Mouse (Mus musculus) cerebellum, postnatal 36 days (tissue): ENCODE data around the gene Pithd1.
"Not testable (repeated sequence)": the region's sequence is repeated elsewhere in the genome, so short reads cannot be mapped to it uniquely, and the experiment has no call there.

ENCODE experiments used
- DNase-seq, 2 experiments: peaks; one replicate each; pipeline ENCODE4 v3.0.0; 2021 to 2022; ENCODE audit warnings: mixed read lengths in 2 of 2

The Pithd1 gene

GRCm38 (mm10) chr4:135986301-135986942 is 642 bp downstream of the Pithd1 start:
- DNase-seq = peak in 1 of 2 experiments; percentile 27

DNA sequence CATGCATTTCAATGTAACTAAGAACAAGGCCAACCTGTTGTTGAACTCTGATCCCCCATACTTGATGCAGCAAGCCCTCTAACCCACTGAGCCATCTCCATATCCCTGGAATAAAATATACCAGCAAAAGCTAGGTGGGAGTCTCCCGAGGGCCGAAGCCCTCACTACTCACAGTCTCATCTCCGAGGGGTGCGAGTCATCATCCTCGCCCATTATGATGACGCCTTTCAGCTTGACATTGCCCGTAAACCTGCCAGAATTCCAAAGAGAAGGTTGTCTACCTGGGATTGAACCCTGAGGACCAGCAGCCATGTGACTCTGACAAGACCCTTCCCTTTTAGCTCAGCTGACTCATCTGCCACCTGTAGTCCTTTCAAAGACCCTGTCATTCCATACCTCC is 1.3 kb downstream of the Pithd1 start:
- no peak for DNase-seq

DNA sequence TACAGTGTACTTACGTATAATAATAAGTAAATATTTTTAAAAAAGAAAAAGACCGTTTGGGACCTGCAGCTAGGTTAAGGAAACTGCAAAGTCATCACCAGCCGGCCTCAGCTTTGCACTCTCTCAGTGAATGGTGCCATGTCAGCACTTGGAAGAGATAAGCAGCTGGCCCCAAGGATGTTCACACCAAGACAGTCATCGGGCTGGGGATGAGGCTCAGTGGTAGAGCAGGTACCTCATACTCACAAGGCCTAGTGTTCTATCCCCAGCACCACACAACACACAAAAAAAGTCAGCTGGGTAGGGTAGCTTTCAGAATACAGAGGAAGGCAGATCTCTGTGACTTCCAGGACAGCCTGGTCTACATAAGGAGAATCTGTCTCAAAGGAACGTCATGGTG is 1.9 kb downstream of the Pithd1 start:
- no peak for DNase-seq

GRCm38 (mm10) chr4:135984556-135984955 is 2.5 kb downstream of the Pithd1 start:
- DNase-seq = no peak

- peak in 1 of 2 experiments; percentile 59 for DNase-seq
Observed at GRCm38 (mm10) chr4:135981524-135982063, 5.5 kb downstream of the Pithd1 start.

- DNase-seq = not testable (repeated sequence)
Observed at GRCm38 (mm10) chr4:135980223-135980622, 6.8 kb downstream of the Pithd1 start.

- no peak for DNase-seq
Observed at GRCm38 (mm10) chr4:135976146-135976545, 10.9 kb downstream of the Pithd1 start.

DNA sequence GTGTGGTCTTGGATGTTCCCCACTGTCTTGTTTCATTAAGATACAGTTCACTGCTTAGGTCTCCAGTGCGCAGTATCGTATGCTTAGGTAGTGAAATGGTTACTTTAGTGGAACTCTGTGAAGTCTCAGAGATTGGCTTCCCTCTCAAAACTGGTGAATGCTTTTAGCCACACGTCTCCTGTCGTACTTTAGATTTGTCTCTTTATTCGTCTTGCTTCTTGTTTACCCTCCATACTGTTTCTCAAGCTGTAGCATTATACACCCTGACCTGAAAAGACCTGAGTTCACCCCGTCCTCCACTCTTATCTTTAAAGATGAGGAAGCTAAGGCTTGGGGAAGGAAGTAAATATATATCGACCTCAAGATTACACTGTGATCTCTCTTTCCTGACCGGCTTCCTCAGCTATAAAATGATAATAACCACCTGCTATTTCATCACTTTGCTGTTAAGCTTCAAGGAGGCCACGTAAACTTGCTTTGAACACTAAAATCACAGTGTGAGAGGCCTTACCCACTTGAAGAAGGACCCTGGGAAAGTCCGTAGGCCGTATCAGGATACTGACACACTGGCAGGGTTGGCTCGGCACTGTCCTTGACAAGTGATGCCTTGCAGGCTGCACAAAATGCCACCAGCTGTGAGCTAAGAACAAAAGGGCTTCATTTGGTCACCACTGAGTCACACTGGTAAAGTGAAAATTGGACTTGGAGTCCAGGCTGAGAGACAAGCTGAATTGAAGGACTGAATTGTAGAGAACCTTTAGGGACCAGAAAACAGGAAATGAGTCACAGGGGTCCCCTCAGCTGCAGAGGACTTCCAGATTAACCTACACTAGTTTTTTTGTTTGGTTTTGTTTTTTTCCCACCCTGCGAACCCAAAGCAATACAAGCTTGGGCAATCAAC is 13.9 kb downstream of the Pithd1 start:
- no peak for DNase-seq

DNA sequence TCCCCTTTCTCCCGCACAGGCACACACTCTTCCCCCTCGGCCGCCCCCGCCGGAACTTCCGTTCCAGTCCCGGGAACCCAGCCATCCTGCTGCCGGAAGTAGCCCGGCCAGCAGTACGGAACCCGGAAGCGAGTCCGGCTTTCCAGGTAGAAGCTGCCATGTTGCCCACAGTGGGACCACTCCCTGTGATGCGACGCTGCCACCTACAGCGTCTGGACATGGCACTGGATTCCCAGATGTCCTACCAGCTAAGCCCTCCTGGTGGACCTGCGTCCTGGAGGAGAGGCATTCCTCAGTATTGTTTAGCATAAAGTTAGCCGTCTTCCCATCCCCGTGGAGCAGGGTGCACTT is 14.5 kb downstream of the Pithd1 start, which contains the start of gene Lypla2:
TSS of gene Lypla2 (minus strand) at position 71 of the 351 bp plus-strand sequence.
- peak; percentile 87 to 90 for DNase-seq

DNA sequence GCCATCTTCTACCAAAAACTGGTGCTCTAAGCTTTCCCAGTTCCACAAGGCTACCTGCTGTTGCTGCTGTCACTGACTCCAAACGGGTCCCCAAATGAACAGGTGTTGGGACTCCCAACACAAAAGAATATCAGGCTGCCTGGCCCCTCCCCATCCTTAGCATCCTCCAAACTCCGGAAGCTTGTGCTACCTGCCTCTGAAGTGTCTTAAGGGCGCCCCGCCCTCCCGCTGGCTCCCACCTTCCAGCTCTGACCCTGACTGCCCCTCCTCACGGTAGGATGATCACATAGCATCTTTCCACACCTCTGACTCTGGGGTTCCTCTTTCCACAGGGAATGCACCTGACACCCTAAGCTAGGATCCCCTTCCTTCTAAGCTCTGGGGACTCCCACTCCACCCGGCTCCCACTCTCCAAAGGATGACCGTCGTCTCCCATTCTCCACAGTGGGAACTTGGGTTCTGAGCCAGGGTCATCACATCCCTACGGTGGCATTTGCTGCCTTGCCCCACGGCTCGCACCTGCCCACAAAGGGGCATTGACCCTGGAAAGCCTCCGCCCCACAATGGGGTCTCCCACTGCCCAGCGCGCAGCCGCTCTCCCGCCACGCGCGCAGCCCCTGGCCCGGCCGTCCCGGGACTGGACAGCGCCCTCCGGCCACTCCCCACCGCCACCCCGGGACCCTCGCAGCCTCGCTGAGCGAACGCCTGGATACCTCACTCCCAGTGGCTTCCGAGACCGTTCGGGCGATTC is 15.1 kb downstream of the Pithd1 start:
- DNase-seq = no peak

DNA sequence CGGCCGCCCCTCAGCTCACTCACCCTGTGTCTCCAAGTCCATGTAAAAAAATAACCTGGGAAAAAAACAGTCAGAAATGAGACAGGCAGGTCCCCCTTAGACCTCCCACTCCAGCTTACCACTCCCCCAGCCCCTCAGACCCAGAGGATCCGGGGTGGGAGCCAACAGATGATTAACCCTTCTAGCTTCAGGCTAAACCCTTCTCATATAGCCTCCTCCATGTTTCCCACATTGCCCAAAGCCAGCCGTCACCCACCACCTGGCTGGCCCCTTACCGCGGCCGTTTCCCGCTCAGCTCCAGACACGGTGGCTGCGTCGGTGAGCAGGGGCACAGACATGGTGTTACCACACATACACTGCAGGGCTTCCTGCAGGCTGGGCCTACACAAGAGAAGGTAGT is 16.5 kb downstream of the Pithd1 start:
- no peak for DNase-seq

- DNase-seq = no peak
Observed at GRCm38 (mm10) chr4:135969070-135969750, 17.9 kb downstream of the Pithd1 start.

DNA sequence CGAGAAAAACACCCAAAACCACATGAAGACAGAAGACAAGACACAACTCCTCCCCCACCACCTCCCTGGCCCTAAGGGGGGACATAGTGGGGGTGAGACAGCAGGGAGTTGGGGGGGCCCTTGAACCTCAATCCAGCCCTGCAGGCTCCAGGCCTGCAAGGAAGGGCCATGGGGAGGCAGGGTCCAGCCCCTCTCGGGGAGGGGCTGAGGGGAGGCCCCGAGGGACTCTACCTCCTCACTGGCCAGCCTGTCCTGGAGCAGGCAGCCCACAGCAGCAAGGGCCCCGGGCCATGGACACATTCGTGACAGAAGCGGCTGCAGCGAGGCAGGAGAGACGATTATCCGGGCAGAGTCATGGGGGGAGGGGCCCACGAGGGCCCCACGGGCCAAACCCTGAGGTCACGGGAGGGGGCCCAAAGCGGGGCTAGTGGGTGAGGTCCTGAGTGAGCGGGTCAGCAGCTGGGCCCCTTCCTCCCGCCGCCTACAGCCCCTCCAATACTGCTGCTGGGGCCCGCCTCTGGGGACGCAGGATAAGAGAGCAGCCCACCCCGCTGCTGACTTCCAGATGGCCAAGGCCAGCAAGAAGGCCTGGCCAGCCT is 18.7 kb downstream of the Pithd1 start:
- DNase-seq = no peak

- no peak for DNase-seq
Observed at GRCm38 (mm10) chr4:135967086-135967760, 19.8 kb downstream of the Pithd1 start.

GRCm38 (mm10) chr4:135966283-135966682 is 20.8 kb downstream of the Pithd1 start:
- no peak for DNase-seq

GRCm38 (mm10) chr4:135965113-135965512 is 22.0 kb downstream of the Pithd1 start:
- DNase-seq = no peak

GRCm38 (mm10) chr4:135964426-135964825 is 22.6 kb downstream of the Pithd1 start:
- DNase-seq = peak; percentile 49 to 56

- DNase-seq = peak; percentile 96 to 98
Observed at GRCm38 (mm10) chr4:135963457-135964193, 23.4 kb downstream of the Pithd1 start, which contains the start of gene Gale. Gene Gale (plus strand): TSS chr4:135963727.

GRCm38 (mm10) chr4:135962946-135963345 is 24.1 kb downstream of the Pithd1 start:
- no peak for DNase-seq

- DNase-seq = no peak
Observed at GRCm38 (mm10) chr4:135962198-135962597, 24.9 kb downstream of the Pithd1 start.

GRCm38 (mm10) chr4:135961709-135962108 is 25.4 kb downstream of the Pithd1 start:
- no peak for DNase-seq
